Mouse (Mus musculus): ENCODE data around the gene Slc26a8.
"Not testable (repeated sequence)": the region's sequence is repeated elsewhere in the genome, so short reads cannot be mapped to it uniquely, and the experiment has no call there.

Gene Slc26a8

DNA sequence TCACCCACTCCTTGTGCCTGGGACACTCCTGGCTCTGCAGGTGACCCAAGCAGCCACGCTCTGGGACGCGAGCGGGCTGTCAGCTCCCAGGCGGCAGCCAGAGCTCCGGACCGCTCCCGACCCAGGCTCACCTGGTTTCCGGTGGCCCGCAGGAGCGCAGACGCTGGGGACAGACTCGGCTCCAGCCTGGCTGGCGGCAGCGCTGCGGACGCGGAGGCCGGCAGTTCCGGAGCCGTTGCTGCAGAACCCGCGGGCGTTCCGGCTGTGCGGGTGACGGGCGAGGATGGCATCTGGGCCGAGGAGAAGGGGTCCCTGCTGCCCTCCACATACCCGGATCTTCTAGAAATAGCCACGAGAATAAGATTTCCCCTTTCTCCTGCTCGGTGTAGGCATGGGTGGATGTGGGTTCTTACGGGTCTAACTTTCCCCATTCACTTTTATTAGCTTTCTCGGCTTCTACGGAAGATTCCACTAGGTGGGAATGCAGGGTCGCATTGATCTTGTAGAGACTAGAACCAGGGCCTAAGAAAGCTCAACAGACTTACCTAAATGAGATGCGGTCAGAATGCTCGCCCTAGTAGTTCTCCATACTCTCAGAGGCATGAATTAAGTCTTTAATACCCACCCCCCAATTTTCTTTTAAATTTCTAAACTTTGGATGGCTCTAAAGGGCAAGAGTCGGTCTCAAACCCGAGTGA, at the start of gene Slc26a8:
Gene Slc26a8, minus strand, starts transcription at position 648 of the 698 bp plus-strand sequence.
- DNase-seq = peak; percentile 45

DNA sequence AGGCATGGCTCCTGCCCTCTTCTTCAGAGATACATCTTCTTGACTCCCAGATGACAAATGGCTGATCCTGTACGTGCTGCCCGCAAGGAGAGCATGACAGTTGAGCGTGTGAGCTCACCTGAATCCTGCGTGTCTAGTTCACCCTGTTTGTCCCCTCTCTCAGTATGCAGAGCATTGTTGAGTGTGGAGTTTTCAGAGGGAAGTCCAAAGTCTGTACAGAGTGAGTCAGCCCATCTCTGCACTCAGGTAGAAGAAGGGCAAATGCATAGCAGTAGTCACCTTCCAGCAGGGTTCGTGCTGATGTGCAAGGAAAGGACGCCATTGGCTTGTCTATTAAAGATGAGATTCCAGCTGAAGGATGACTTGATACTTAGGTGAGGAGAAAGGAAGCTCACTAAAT, 49.2 kb upstream of the Slc26a8 start:
- no peak for DNase-seq

DNA sequence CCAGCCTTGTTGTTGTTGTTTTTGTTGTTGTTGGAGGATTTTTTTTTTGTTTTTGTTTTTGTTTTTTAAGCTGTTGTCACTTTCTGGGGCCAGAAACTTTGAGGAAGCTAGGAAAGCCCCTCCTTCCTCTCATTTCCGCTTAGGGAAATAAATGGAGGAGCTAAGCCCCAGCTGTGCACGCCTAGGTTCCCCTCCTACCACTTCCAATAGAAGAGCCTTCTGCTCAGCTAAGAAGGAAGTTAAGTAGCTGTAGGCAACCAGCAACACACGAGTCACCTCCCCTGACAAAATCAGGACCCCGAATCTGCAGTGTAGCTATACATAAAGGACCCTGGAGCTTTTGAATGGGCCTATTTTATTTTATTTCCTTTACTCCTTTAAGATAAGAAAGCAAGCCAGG, 47.9 kb upstream of the Slc26a8 start:
- no peak for DNase-seq

DNA sequence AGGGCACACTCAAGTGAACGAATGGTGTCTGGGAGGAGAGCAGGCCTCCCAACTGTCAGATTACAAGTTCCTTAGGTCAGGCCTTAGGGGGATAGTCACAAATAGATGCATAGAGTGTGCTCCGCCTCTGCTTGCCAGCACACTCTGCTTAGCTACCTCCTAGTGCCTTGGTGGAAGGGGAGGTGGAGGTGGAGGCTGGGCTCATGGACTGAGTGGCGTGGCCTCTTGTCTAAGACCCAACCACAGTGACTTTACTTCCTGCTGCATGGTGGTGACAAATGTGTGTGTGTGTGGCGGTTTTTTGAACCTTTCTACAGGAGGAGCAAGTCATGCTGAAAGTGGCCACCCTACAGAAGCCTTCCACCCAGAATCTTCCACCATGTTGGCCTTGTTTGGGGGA, 46.5 kb upstream of the Slc26a8 start:
- no peak for DNase-seq

DNA sequence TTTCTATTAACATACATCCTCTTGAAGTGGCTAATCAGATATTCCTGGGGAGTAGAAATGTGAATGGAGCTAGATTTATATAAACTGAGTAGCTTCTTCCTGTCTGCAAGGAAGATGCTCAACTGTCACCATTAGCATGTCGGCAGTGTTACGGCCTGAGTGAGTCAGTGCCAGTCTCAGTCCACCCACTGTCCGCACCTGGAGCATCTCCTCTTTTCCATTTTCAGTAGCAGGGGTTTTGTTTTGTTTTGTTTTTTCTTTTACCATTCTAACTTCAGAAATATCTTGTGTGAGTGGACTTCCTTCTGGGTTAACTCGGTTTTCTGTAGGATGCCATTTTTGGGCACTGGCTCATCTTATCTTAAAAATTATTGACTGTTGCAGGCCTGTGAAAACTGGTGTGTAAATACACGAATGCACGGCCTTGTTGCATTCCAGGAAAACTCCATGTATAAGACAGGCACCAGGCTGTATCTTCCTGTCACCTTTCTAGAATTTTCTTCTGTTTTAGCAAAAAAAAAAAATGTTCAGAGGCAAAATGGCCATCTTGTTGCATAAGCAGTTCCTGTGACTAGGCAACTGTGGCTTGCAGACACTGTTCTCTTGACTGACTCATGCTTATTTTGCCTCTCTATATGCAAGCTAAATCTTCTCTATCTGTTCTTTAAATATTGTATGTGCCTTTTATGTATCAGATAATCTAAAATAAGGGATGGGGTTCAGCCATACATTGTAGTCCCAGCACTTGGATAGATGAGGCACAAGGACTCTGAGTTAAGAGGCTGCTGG, 45.5 kb upstream of the Slc26a8 start:
- DNase-seq = no peak

DNA sequence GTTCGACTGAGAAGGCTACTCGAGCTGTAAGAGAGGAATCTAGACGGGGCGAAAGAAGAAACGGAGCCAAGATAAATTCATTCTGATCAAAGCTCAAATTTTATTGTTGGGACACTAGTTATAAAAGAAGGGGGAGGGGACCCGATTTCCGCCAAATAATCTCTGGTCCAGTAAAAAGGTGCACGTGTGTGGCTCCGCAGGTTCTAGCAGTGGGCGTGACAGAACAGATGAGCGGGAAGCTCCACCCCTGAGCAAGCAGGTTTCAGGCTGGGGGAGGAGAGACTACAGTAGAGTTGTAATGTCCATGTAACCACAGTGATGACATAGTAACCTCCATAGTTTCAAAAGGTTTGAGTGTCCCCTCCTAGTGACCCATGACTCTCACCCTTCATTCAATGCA, 37.5 kb upstream of the Slc26a8 start:
- DNase-seq = not testable (repeated sequence)

DNA sequence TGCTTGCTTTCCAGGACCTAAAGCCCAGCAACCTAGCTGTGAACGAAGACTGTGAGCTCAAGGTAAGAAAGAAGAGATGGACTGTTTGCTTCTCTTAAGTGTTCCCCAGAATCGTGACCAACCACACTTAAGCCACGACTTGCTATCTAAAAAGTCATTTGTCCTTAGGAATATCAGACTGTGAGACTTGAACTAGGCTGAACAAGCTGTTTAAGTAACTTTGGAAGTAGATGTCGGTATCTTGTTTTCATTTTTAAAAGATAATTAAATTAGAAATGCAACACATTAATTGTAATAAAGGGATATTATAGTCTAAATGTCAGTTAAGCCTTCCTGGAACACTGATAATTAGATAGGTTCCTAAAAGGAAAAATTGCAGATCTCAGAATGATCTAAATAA, 35.8 kb upstream of the Slc26a8 start, which contains the start of gene AC170998.1:
Gene AC170998.1, plus strand, starts transcription at position 301 of the 400 bp plus-strand sequence.
- no peak for DNase-seq

DNA sequence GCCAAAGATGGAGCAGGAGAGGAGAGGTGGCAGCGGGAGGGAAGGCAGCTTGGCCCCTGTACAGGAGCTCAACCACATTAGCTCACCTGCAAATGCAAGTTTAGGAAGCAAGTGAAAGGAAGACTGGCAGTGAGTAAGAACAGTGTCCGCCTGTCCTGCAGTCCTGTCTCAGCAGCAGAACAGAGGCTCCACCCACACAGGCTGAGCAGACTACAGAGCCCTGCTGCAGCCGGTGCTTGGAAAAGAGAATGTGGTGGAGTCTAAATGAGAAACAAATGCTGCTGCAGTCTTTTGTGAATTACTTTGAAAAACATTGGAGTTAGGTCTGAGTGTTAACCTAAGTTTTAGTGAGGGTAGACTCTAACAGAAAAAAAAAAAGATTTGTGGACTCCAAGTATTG, 27.5 kb upstream of the Slc26a8 start:
- no peak for DNase-seq

DNA sequence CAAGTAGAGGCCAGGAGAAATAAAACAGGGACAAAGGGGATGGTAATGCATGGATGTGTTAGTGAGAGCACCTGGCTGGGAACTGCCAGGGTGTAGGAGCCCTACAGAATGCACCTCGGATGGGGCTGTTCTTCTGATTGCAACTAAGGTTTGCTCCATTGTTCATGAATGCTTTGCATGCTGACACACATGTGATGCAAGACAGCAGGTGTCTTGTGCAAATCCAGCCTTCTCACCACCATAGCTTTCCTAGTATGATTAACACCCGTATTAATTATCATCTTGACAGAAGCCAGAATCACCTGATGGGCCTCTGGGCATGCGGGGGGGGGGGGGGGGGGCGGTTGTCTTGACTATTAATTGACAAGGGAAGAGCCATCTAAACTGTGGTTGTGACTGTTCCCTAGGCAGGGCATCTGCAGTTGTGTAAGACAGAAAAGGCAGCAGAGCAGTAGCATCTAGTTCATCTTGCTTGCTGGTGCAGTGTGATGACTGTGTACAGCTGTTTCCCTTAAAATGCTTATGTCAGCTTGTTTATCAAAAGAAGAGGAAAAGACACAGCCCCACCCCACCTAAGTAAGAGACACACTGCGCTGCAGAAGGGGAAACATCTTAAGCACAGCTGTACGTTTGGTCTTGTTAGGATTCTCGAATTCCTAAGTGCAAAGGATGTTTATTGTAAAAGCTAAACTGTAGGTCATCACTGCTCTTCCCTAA, 26.0 kb upstream of the Slc26a8 start:
- DNase-seq = no peak

DNA sequence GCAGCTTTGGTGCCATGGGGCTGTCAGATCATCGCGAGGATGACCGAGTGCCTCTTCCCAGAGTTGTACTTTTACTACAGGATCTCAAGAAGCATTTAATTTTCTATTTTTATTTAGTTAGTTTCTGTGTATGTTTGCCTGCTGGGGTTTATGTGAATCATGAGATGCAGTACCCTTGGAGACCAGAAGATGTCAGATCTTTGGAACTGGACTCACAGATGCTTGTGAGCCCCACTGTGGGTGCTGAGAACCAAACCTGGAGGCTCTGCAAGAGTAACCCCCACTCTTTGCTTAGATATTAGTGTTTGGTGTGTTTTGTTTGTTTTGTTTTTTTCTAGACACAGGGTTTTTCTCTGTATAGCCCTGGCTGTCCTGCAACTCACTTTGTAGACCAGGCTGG, 24.0 kb upstream of the Slc26a8 start:
- no peak for DNase-seq

DNA sequence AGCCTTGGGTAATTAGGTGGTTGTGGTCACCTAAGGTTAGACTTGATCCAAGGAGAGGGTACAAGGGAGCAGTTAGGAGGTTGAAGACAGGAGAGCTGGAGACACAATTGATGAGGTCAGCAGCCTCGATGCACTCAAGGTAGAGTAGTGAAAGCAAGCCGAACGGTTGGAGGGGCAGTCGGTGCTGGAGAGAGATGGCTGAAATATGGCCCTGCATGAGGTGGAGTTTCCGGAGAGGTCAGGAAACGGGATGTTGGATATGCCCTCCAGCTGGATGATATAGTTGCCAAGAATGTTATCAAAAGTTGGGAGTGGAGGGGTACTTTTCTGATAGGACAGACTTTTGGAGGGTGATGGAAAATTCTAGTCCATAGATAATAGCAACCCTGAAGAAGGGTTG, 22.3 kb upstream of the Slc26a8 start:
- no peak for DNase-seq

DNA sequence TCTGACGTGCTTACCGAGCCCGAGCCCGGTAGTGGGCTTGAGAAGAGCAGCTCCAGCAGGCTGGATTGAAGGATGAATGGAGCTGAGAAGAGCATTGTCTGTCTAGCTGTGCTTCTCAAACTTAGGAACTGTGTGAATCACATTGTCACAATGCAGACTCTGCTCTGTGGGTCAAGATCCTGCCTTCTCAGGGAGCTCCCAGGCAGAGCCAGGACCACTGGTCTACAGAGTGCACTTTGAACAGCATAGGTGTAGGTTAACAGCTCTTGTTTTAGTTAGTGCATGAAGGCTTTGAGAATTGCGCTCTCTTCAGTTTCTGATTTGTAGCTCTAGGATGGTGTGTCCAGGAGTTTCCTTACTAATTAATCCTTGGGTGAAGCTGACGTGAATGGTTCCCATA, 21.2 kb upstream of the Slc26a8 start:
- no peak for DNase-seq

DNA sequence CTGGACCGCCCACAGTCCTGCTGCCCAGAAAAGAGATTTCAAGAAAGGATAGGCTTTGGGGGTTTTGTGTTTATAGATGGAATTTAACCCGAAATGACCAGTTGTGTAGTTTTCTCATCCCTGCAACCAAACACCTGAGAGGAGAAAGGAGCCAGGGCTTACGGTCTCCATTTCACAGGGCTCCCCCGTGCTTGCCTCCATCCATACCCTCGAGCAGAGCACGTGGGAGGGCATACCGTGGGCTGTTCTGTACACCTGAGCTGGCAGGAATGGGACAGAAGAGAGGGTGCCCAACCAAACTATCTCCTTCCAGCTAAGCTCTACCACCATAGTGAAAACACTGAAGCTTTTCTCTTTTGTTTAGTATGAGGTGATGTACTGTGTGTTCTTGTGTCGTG, 20.3 kb upstream of the Slc26a8 start:
- no peak for DNase-seq

DNA sequence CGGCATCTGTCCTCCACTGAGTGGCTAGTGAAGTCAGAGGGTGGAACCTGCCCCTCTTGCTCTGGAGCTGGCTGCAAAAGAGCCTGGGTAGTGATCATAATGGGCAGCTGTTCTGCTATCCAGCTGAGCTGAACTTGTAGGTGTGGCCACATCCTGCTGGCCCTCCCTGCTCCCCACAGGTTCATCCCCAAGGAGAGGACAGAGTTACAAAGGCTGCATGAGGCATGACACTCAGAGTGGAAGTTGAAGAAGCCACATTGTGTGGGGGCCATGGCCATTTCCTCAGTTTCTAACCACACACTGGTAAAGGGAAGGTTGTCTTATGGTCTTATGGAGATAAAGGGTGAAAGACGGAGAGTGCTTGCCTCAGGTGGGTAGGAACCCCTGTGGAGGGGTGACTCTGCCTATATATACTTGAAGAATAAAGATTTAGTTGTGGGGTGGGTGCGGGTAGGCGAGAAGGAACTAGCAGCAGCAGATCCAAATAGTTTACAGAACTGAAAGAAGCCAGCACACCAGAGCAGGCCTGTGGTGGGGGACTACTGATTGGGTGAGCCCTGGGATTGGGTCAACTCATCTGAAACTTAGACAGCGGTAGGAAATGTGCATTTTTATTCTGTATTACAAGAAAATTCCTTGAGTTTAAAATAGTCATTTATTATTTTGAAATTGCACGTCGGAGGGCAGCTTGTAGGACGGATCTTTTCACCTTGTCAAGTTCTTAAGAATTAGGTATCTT, 19.7 kb upstream of the Slc26a8 start:
- no peak for DNase-seq

DNA sequence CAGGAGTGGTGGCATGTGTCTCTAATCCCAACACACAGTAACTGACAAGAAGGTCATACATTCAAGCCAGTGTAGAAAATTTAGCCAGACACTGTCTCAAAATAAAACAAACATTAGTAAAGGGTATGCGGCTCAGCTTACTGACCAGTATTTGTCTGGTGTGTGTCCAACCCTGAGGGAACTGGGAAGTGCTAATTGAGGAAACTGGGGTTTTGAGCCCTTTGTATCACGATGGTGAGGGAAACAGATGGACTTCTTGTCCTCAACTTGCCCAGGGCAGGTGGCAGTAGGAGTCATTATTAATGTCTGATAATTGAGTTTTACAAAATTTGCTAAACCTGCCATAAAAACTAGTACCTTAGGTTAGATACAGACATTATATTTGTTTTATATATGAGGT, 19.0 kb upstream of the Slc26a8 start:
- no peak for DNase-seq

DNA sequence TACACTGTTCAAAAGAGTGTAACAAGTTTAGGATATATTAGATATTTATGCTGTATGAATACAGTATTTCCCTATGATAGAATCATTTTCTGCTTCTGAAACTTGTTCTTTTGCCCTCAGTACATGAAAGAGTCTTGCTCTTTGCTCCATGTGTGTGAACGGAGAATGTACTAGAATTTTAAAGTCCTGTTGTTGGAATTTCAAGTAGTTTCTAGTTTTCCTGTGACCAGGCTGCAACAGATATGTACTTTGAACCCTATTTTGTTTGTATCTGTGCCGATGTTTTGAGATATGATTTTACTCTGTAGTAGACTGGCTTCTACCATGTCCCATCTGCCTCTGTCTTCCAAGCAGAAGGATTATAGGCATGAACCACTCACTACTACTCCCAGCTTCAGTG, 17.8 kb upstream of the Slc26a8 start:
- no peak for DNase-seq

DNA sequence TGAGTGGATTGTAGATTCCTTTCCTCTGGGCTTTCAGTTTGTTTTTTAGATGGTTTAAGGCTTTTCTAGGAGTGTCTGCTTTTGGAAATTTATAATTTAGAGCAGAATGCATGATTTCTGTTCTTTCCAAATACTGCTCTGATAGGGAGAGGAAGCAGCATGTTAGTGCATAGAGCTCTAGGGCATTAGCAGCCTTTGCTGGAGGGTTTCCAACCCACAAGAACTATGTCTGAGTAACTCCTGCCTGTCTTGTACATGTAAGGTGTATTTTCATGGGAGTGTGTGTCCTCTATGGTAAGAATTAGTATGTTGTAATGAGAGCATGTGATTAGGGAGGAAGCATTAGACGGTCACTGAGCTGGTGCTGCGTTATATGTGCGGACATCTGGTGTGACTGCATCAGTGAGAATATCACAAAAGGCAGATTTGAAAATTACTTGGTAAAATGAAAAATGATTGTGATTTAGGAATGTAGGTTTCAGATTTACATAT, 17.1 kb upstream of the Slc26a8 start:
- DNase-seq = no peak

DNA sequence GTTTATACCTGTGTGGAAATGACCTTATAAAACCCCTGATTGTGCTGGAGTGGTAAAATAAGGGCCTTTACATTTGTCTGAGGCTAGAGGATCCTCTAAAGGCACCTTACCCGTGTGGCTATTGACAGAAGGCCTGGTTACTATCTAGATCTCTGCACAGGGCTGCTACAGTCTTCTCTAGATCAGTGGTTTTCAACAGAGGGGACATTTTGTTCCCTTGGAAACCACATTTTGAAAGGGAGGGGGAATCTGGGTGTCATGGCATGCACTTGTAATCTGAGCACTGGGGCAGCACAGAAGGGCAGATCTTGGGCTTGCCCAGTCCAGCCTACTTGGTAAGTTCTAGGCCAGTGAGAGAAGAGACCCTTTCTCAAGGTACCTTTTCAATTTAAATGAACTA, 16.7 kb upstream of the Slc26a8 start:
- DNase-seq = no peak

DNA sequence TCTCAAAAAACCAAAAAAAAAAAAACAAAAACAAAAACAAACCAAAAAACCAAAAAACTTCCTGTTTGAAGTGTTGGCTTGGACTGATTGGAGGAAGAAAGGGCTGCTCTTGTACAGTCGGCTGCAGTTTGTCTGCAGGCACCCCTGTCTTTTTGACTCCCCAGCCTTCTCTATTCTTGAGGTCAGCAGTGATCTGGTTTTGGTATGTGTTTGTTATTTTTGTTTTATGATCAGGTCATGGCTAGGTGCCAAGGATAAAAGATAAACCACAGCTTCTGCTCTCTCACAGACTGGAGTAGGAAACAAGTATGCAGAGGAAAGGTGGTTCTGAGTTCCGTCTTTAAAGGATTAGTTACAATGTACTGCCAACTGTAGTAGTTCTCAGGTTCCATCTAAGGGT, 12.6 kb upstream of the Slc26a8 start:
- DNase-seq = no peak

DNA sequence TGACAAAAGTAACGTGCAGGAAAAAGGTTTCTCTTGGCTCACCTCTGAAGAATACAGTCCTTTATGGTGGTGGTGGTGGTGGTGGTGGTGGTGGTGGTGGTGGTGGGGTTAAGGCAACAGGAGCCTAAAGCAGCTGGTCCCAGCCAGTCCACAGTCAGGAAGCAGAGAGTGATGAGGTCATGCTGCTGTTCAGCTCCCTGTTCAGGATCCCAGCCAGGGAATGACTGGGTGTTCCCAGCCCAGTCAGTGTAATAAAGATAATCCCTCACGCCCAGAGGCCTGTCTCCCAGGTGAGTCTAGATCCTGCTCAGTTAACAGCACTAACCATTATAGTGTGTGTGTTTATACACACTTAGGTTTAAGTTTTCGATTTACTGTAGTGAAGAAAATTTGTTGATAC, 11.7 kb upstream of the Slc26a8 start:
- DNase-seq = no peak

DNA sequence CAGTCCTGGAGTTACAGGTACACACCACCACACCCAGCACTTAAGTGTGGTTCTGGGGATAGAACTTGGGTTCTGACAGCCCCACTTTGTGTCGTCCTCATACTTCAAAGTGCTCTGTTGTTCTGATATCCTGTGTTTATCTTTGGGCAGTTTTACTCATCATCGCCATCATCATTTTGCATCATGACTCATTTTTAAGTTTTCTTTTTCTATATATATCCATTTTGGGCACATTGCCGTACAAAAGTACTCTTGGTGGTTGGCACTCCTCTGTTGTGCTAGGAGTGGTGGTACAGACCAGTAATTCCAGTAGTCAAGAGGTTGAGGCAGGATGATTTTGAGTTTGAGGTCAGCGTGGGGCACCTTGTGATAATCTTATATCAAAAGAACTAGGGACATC, 11.1 kb upstream of the Slc26a8 start:
- DNase-seq = no peak

DNA sequence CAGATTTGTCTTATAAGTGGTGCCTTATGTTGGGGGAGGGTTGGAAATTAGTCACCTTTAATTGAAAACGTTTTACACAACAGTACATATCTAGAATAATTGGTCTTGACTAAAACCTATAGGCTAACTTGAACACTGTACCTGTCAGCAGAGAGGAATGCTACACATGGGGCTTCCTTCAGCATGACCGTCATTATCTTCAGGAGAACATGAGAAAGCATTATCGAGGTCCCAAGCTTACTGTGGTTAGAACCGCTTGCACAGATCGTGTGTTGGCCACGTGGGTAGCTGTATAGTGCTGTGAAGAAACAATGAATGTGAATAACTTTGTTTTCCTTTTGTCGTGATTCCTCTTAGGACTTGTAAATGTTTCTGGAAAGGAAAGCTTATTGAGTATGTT, 9.8 kb upstream of the Slc26a8 start:
- no peak for DNase-seq

DNA sequence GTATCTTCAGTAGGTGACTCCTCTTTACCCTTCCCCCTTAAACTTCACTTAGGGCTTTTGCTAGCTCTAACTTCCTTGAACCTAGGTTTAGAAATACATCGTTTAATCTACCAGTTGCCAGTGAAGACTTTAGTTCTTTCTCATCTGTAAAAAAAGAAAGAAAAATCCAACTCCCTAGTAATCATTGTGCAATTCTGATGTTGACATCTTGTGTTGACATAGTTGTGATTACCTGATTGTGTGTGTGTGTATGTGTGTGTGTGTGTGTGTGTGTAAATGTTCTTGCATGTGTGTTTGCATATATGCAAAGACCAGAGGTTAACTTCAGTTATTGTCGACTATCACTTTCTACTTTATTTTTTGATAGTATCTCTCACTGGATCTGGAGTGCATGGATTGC, 8.6 kb upstream of the Slc26a8 start:
- DNase-seq = no peak

All from right cerebral cortex, postnatal 14 days (tissue).